Mouse (Mus musculus): ENCODE results near the gene Rbms3. TPM values are rescaled to one million over a fixed set of nuclear protein-coding genes. Genes with fewer than 3 reads are reported as not detected.
A peak's percentile ranks its signal among the peaks of the same experiment; 100 is the strongest.

Gene Rbms3
- polyA plus RNA-seq, 1 experiment: 16.5 TPM

- Histone ChIP-seq H3K4me1 (ENCODE audit: control insufficient read depth, insufficient read depth, low read length) (peaks cover 3% of the 10 kb centered on the region), H3K36me3 (ENCODE audit: control insufficient read depth, insufficient read depth, low read length) (no peaks in the 10 kb centered on the region), H3K27me3 (replicated peaks; ENCODE audit: control insufficient read depth, insufficient read depth, low read length) (no peaks in the 10 kb centered on the region), H3K4me3 (ENCODE audit: insufficient read depth, low read depth, low read length) (no peak overlapping the region), H3K27ac (ENCODE audit: insufficient read depth, low read depth, low read length) (no peak overlapping the region)
- DNase-seq: no peak
- TF ChIP-seq POLR2A (IDR thresholded peaks at IDR 0.05; ENCODE audit: low read depth, low read length) (no peak), CTCF (conservative IDR thresholded peaks at IDR 0.05; ENCODE audit: insufficient read depth, insufficient read length, low read depth, low read length) (no peak)
Observed at GRCm38 (mm10) chr9:117041291-117041992, 588.3 kb downstream of the Rbms3 start.

- DNase-seq: peak; percentile 49
- H3K4me1 ChIP-seq (ENCODE audit: control insufficient read depth, insufficient read depth, low read length): peaks cover 3% of the 10 kb centered on the region
- peak overlapping the region; percentile 7; the same call in 1 of the 2 replicates for H3K27ac ChIP-seq (ENCODE audit: insufficient read depth, low read depth, low read length)
- no peaks in the 10 kb centered on the region for H3K27me3 ChIP-seq (replicated peaks; ENCODE audit: control insufficient read depth, insufficient read depth, low read length)
- 32% methylated on average over 6 of the region's 6 CpGs for WGBS
- TF ChIP-seq CTCF (conservative IDR thresholded peaks at IDR 0.05; ENCODE audit: insufficient read depth, insufficient read length, low read depth, low read length): no peak
- TF ChIP-seq POLR2A (IDR thresholded peaks at IDR 0.05; ENCODE audit: low read depth, low read length): no peak
- H3K36me3 ChIP-seq (ENCODE audit: control insufficient read depth, insufficient read depth, low read length): no peaks in the 10 kb centered on the region
- H3K4me3 ChIP-seq (ENCODE audit: insufficient read depth, low read depth, low read length): no peak overlapping the region
Observed at GRCm38 (mm10) chr9:117039941-117040453, 589.7 kb downstream of the Rbms3 start.

GRCm38 (mm10) chr9:117032690-117033089 lies 597.0 kb downstream of the Rbms3 start:
- WGBS: 87% methylated on average over 1 of the region's 1 CpGs
- Histone ChIP-seq H3K36me3 (ENCODE audit: control insufficient read depth, insufficient read depth, low read length) (no peaks in the 10 kb centered on the region), H3K4me3 (ENCODE audit: insufficient read depth, low read depth, low read length) (no peak overlapping the region), H3K27ac (ENCODE audit: insufficient read depth, low read depth, low read length) (no peak overlapping the region), H3K4me1 (ENCODE audit: control insufficient read depth, insufficient read depth, low read length) (peaks cover 4% of the 10 kb centered on the region; the same call in 1 of the 2 replicates), H3K27me3 (replicated peaks; ENCODE audit: control insufficient read depth, insufficient read depth, low read length) (no peaks in the 10 kb centered on the region)
- TF ChIP-seq POLR2A (IDR thresholded peaks at IDR 0.05; ENCODE audit: low read depth, low read length): no peak
- no peak for TF ChIP-seq CTCF (conservative IDR thresholded peaks at IDR 0.05; ENCODE audit: insufficient read depth, insufficient read length, low read depth, low read length)
- no peak for DNase-seq

- no peak for DNase-seq
- Histone ChIP-seq H3K36me3 (ENCODE audit: control insufficient read depth, insufficient read depth, low read length) (no peaks in the 10 kb centered on the region), H3K4me1 (ENCODE audit: control insufficient read depth, insufficient read depth, low read length) (peaks cover 4% of the 10 kb centered on the region; the same call in 1 of the 2 replicates), H3K27me3 (replicated peaks; ENCODE audit: control insufficient read depth, insufficient read depth, low read length) (no peaks in the 10 kb centered on the region), H3K4me3 (ENCODE audit: insufficient read depth, low read depth, low read length) (no peak overlapping the region), H3K27ac (ENCODE audit: insufficient read depth, low read depth, low read length) (0 out of 2 replicates have a peak overlapping the region, but pooled peaks have one; percentile 12)
- WGBS: 38% methylated on average over 11 of the region's 11 CpGs
- TF ChIP-seq POLR2A (IDR thresholded peaks at IDR 0.05; ENCODE audit: low read depth, low read length): no peak
- no peak for TF ChIP-seq CTCF (conservative IDR thresholded peaks at IDR 0.05; ENCODE audit: insufficient read depth, insufficient read length, low read depth, low read length)
Observed at GRCm38 (mm10) chr9:117031237-117031636, 598.5 kb downstream of the Rbms3 start.

- Histone ChIP-seq H3K36me3 (ENCODE audit: control insufficient read depth, insufficient read depth, low read length) (no peaks in the 10 kb centered on the region), H3K27me3 (replicated peaks; ENCODE audit: control insufficient read depth, insufficient read depth, low read length) (no peaks in the 10 kb centered on the region), H3K27ac (ENCODE audit: insufficient read depth, low read depth, low read length) (0 out of 2 replicates have a peak overlapping the region, but pooled peaks have one; percentile 12), H3K4me3 (ENCODE audit: insufficient read depth, low read depth, low read length) (no peak overlapping the region), H3K4me1 (ENCODE audit: control insufficient read depth, insufficient read depth, low read length) (peaks cover 4% of the 10 kb centered on the region; the same call in 1 of the 2 replicates)
- TF ChIP-seq CTCF (conservative IDR thresholded peaks at IDR 0.05; ENCODE audit: insufficient read depth, insufficient read length, low read depth, low read length): no peak
- TF ChIP-seq POLR2A (IDR thresholded peaks at IDR 0.05; ENCODE audit: low read depth, low read length): no peak
- DNase-seq: peak; percentile 95
- WGBS: 1% methylated on average over 6 of the region's 6 CpGs
Observed at GRCm38 (mm10) chr9:117030837-117031236, 598.9 kb downstream of the Rbms3 start.

GRCm38 (mm10) chr9:117029953-117030352 lies 599.8 kb downstream of the Rbms3 start:
- Histone ChIP-seq H3K27me3 (replicated peaks; ENCODE audit: control insufficient read depth, insufficient read depth, low read length) (no peaks in the 10 kb centered on the region), H3K27ac (ENCODE audit: insufficient read depth, low read depth, low read length) (peak overlapping the region; percentile 1; the same call in 1 of the 2 replicates), H3K36me3 (ENCODE audit: control insufficient read depth, insufficient read depth, low read length) (no peaks in the 10 kb centered on the region), H3K4me1 (ENCODE audit: control insufficient read depth, insufficient read depth, low read length) (peaks cover 4% of the 10 kb centered on the region; the same call in 1 of the 2 replicates), H3K4me3 (ENCODE audit: insufficient read depth, low read depth, low read length) (no peak overlapping the region)
- no peak for DNase-seq
- no peak for TF ChIP-seq POLR2A (IDR thresholded peaks at IDR 0.05; ENCODE audit: low read depth, low read length)
- no peak for TF ChIP-seq CTCF (conservative IDR thresholded peaks at IDR 0.05; ENCODE audit: insufficient read depth, insufficient read length, low read depth, low read length)
- 92% methylated on average over 1 of the region's 1 CpGs for WGBS

- peaks cover 4% of the 10 kb centered on the region; the same call in 1 of the 2 replicates for H3K4me1 ChIP-seq (ENCODE audit: control insufficient read depth, insufficient read depth, low read length)
- no peak for DNase-seq
- H3K27ac ChIP-seq (ENCODE audit: insufficient read depth, low read depth, low read length): no peak overlapping the region
- no peaks in the 10 kb centered on the region for H3K36me3 ChIP-seq (ENCODE audit: control insufficient read depth, insufficient read depth, low read length)
- H3K27me3 ChIP-seq (replicated peaks; ENCODE audit: control insufficient read depth, insufficient read depth, low read length): no peaks in the 10 kb centered on the region
- no peak overlapping the region for H3K4me3 ChIP-seq (ENCODE audit: insufficient read depth, low read depth, low read length)
- WGBS: 89% methylated on average over 4 of the region's 4 CpGs
- TF ChIP-seq CTCF (conservative IDR thresholded peaks at IDR 0.05; ENCODE audit: insufficient read depth, insufficient read length, low read depth, low read length) (no peak), POLR2A (IDR thresholded peaks at IDR 0.05; ENCODE audit: low read depth, low read length) (no peak)
Observed at GRCm38 (mm10) chr9:117028586-117028985, 601.1 kb downstream of the Rbms3 start.
